Mouse (Mus musculus): Measurements from ENCODE around the gene Cux1.

- no peak for TF ChIP-seq POLR2A (IDR thresholded peaks at IDR 0.05; ENCODE audit: borderline replicate concordance, control insufficient read depth, low read depth, low read length)
- no peak for TF ChIP-seq CTCF (IDR thresholded peaks at IDR 0.05; ENCODE audit: control insufficient read depth, insufficient read depth, low read length)
Measured at GRCm38 (mm10) chr5:136563996-136564395, 3.3 kb downstream of the Cux1 start.
